Mouse (Mus musculus) embryonic fibroblast, embryonic 13.5 days (primary cell): ENCODE results near the gene Gnpnat1. TPM values are rescaled to one million over a fixed set of nuclear protein-coding genes. Genes with fewer than 3 reads are reported as not detected.

Experiments
- H3K27ac ChIP-seq: 2 replicates; pipeline ENCODE4 v1.5.1; 2012; ENCODE audit warnings: low read length, control low read depth, inconsistent platforms; ENCODE audit not compliant: insufficient read depth
- H3K4me1 ChIP-seq: 2 replicates; pipeline ENCODE4 v1.6.1; 2011; ENCODE audit warnings: low read length; ENCODE audit not compliant: control insufficient read depth, insufficient read depth
- H3K4me3 ChIP-seq: 2 replicates; pipeline ENCODE4 v1.5.1; 2011; ENCODE audit warnings: mild to moderate bottlenecking, control low read depth, low read length; ENCODE audit not compliant: insufficient read depth
- CTCF ChIP-seq: IDR thresholded peaks from 2 replicates; pipeline ENCODE4 v1.5.1; 2011; ENCODE audit warnings: mild to moderate bottlenecking, control low read depth, low read length, moderate library complexity, borderline replicate concordance; ENCODE audit not compliant: insufficient read depth
- POLR2A ChIP-seq: IDR thresholded peaks from 2 replicates; pipeline ENCODE4 v1.6.1; 2011; ENCODE audit warnings: low read depth, mild to moderate bottlenecking, control low read depth, low read length, moderate library complexity
- polyA plus RNA-seq: library from polyadenylated mRNA; stranded (reverse); fragments of >200 nt; gene quantifications from 2 replicates; pipeline ENCODE4 v1.2.4, GENCODE M21; 2011; ENCODE audit warnings: low read depth; ENCODE audit not compliant: missing spikeins, insufficient read length

Gene Gnpnat1
- polyA plus RNA-seq, 1 experiment: 90.3 TPM

DNA sequence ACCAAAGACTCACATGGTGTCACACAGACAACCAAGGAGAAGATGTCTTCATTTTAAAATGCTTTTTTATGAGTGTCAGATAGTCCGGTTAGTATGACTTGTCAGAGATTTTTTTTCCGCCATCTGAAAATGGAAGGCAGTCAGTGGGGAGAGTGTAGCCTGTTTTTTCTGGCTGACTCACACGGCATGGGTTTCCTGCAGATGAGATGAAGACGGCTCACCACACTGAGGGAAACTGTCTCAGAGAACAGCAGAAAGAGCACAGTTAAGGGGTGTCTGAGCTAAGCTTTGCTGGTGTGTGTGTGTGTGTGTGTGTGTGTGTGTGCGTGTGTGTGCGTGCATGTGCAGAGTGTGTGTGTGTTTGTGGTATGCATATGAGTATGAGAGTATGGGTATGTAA lies 36.6 kb upstream of the Gnpnat1 start:
- no peak overlapping the region for H3K4me3 ChIP-seq
- H3K4me1 ChIP-seq: peaks cover 12% of the 10 kb centered on the region
- no peak for TF ChIP-seq CTCF
- H3K27ac ChIP-seq: peak overlapping the region; percentile 1; the same call in 1 of the 2 replicates

- TF ChIP-seq CTCF (no peak), POLR2A (no peak)
- Histone ChIP-seq H3K4me1 (peaks cover 12% of the 10 kb centered on the region), H3K27ac (no peak overlapping the region), H3K4me3 (no peak overlapping the region)
Observed at GRCm38 (mm10) chr14:45439387-45439786, 34.7 kb upstream of the Gnpnat1 start.

GRCm38 (mm10) chr14:45438931-45439275 lies 34.2 kb upstream of the Gnpnat1 start:
- no peak for TF ChIP-seq CTCF
- TF ChIP-seq POLR2A: no peak
- Histone ChIP-seq H3K4me3 (no peak overlapping the region), H3K27ac (no peak overlapping the region), H3K4me1 (peaks cover 12% of the 10 kb centered on the region)

- H3K4me3 ChIP-seq: no peak overlapping the region
- 0 out of 2 replicates have a peak overlapping the region, but pooled peaks have one; percentile 12 for H3K27ac ChIP-seq
Observed at GRCm38 (mm10) chr14:45438250-45438930, 33.7 kb upstream of the Gnpnat1 start.

GRCm38 (mm10) chr14:45434220-45434619 lies 29.5 kb upstream of the Gnpnat1 start:
- Histone ChIP-seq H3K4me1 (0 out of 2 replicates have a peak, but pooled peaks cover 2% of the 10 kb centered on the region), H3K4me3 (no peak overlapping the region), H3K27ac (no peak overlapping the region)
- TF ChIP-seq POLR2A (no peak), CTCF (no peak)

More at GRCm38 (mm10) chr14:45438250-45438930, 33.7 kb upstream of the Gnpnat1 start:
- TF ChIP-seq POLR2A (no peak), CTCF (no peak)
- peaks cover 12% of the 10 kb centered on the region for H3K4me1 ChIP-seq

- TF ChIP-seq POLR2A (no peak), CTCF (peak; percentile 35; the same call in 1 of the 2 replicates)
- no peak overlapping the region for H3K4me3 ChIP-seq
- no peak overlapping the region for H3K27ac ChIP-seq
- no peaks in the 10 kb centered on the region for H3K4me1 ChIP-seq
Observed at GRCm38 (mm10) chr14:45432003-45432402, 27.3 kb upstream of the Gnpnat1 start.

DNA sequence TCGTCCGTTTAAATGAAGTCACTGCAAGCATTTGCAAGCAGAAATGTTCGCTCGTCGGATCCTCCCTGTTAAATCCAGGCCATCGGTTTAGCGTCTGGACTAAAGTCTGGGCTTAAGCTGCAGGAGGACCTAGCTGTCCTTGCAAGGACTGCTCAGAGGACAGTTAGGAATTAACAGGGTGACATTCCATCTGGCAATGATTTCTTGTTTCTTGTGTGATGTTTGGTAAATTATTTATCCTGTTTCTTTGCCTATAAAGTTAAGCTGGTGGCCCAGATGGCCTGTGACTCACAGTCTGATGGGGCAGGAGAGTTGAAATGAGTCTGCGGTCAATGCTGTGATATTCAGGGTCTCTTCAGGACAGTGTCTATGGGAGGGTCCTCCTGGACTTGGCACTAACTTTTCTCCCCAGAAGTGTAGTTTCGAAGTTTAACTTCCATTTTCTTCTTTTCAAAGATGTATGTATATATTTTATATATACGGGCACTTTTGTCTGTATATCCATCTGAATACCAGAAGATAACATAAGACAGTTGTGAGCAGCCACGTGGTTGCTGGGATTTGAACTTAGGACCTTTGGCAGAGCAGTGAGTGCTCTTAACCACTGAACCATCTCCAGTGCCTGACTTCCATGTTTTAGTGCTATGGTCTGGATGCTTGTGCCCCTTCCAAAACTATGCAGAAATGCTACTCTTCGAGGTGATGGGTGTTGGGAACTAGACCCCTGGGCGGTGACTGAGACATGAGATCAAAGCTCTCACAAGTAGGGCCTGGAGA lies 25.5 kb upstream of the Gnpnat1 start:
- TF ChIP-seq POLR2A (no peak), CTCF (no peak)
- no peak overlapping the region for H3K4me3 ChIP-seq
- no peak overlapping the region for H3K27ac ChIP-seq
- H3K4me1 ChIP-seq: no peaks in the 10 kb centered on the region

- Histone ChIP-seq H3K4me3 (no peak overlapping the region), H3K4me1 (no peaks in the 10 kb centered on the region), H3K27ac (no peak overlapping the region)
- TF ChIP-seq POLR2A (no peak), CTCF (no peak)
Observed at GRCm38 (mm10) chr14:45423220-45423619, 18.5 kb upstream of the Gnpnat1 start.

GRCm38 (mm10) chr14:45422371-45422770 lies 17.7 kb upstream of the Gnpnat1 start:
- TF ChIP-seq CTCF: no peak
- TF ChIP-seq POLR2A: no peak
- H3K4me3 ChIP-seq: no peak overlapping the region
- H3K4me1 ChIP-seq: no peaks in the 10 kb centered on the region
- no peak overlapping the region for H3K27ac ChIP-seq

DNA sequence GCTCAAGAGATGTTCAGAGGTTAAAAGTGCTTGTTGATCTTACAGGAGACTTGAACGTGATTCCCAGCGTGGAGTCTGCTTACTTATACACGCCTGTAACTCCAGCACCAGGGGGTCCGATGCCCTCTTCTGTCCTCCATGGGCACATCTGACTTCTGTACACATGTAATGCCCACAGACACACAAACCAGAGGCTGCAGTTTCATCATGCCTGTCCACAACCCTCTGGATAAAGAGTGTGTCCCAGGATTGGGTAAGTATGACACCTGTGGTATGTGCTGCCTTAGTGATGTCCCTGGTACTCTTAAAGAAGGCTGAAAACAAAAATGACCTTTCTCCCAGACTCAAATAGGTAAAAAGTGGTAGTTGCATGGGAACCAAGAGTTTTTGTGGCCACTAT lies 14.6 kb upstream of the Gnpnat1 start:
- H3K27ac ChIP-seq: no peak overlapping the region
- H3K4me1 ChIP-seq: no peaks in the 10 kb centered on the region
- TF ChIP-seq POLR2A (no peak), CTCF (no peak)
- no peak overlapping the region for H3K4me3 ChIP-seq
